Mouse (Mus musculus) erythroblast, embryonic 14.5 days (primary cell): ENCODE measurements at regions not wholly inside any gene's neighbourhood (a gene's known extent, or its start where the extent isn't known, plus 50 kb on each side); places are given as distances from the start of the nearest gene placed in this dataset.

Experiments
- H3K27me3 ChIP-seq: 2 replicates; pipeline ENCODE4 v1.6.1; 2012; ENCODE audit warnings: inconsistent platforms; ENCODE audit not compliant: control insufficient read depth
- H3K36me3 ChIP-seq: 2 replicates; pipeline ENCODE4 v1.6.1; 2012; ENCODE audit warnings: mild to moderate bottlenecking, inconsistent platforms; ENCODE audit not compliant: control insufficient read depth
- H3K4me1 ChIP-seq: 2 replicates; pipeline ENCODE4 v1.6.1; 2012; ENCODE audit warnings: inconsistent platforms; ENCODE audit not compliant: control insufficient read depth
- H3K4me3 ChIP-seq: replicated peaks from 2 replicates; pipeline ENCODE3; 2012; ENCODE audit warnings: moderate library complexity, mild to moderate bottlenecking, inconsistent platforms
- H3K9me3 ChIP-seq: 2 replicates; pipeline ENCODE4 v1.6.1; 2012; ENCODE audit warnings: low read length, inconsistent platforms, mixed read lengths; ENCODE audit not compliant: control insufficient read depth
- GATA1 ChIP-seq: IDR thresholded peaks from 2 replicates; pipeline ENCODE4 v1.6.1; 2012; ENCODE audit warnings: low read length, inconsistent platforms, mixed read lengths
- TAL1 ChIP-seq: IDR thresholded peaks from 3 replicates; pipeline ENCODE4 v1.6.1; 2012; ENCODE audit warnings: low read length, inconsistent platforms, mixed read lengths

DNA sequence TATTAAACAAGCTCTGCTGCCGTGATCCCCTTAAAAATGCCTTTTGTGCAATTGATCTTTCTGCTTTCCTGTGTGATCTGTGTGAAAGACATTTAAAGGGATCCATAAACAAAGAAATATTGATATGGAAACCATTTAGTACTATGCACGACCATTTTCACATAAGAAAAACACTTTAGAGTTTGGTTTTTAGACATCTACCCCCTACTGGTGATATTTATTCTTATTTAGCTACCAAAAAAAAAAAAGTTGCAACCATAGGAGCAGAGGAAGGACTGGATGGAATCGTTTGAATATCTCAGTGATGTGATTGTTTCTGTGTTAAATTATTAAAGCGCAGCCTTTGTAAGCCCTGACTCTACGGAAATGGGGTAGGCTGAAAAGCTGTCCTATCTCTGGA lies 101.4 kb upstream of the Tbca start:
- H3K9me3 ChIP-seq: no peaks in the 10 kb centered on the region
- H3K36me3 ChIP-seq: no peaks in the 10 kb centered on the region
- H3K4me3 ChIP-seq: no peak overlapping the region
- H3K27me3 ChIP-seq: no peaks in the 10 kb centered on the region
- no peaks in the 10 kb centered on the region for H3K4me1 ChIP-seq
- TF ChIP-seq GATA1 (no peak), TAL1 (no peak)

DNA sequence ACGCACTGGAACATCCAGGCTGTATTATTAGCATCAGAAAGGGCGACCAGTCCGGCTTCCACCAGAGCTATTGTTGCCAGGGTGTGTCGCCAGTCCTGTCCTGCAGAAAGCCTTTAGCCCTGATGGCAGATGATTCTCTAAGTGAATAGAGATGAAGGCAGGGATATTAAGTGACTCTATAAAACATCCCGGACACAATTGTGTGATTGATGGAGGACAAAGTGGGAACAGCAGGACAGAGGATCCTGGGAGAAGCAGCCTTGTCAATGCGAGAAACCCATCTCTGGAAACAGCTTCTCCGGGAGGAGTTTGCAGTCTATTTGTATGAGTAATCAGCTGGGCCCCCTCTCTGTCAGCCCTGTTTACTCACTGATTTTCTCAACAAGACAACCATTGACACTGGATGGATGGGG lies 82.1 kb upstream of the Tbca start:
- H3K36me3 ChIP-seq: no peaks in the 10 kb centered on the region
- TF ChIP-seq GATA1: no peak
- TF ChIP-seq TAL1: no peak
- H3K4me1 ChIP-seq: no peaks in the 10 kb centered on the region; the same call in 1 of the 2 replicates
- H3K9me3 ChIP-seq: peaks cover 4% of the 10 kb centered on the region; the same call in 1 of the 2 replicates
- H3K27me3 ChIP-seq: peaks cover 95% of the 10 kb centered on the region
- no peak overlapping the region for H3K4me3 ChIP-seq

DNA sequence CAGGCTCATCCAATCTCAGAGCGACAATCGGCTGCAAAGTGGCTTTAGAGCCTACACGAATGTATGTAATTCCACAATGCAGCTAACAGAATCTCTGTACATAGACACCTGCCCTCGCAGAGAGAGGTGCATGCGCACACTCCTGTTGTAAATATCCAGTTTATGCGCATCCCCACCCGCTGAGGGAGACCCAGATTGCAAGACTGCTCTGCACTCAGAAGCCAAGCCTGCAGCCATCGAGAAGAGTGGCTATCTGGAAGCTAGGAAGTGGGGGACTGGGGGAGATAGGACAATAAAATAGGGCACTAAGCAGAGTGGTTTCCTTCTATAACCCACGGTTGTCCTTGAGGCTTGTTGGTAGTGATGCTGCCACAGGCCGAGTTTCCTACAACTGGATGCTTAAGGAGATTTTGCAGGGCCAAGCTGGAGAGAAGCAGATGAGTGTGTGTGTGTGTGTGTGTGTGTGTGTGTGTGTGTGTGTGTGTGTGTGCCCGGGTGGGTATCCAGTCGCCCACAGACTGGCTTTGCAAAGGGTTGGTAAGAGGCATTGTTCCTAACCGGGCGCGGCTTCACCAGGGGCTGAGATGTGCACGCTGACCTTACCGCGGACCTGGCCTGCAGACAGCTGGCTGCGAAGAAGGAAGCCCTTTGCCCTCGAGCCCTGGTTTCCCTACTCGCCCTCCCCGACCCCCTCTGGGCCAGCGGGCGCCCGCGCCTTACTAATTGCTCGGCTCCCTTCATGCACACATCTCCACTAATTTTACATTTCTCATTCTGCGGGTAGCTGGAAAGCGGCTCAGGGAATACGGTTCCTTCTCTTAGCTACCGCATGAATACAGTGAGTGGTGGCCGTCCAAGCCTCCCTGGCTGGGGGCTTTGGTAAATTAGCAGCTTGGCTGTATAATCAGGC lies 81.1 kb upstream of the Tbca start:
- TF ChIP-seq GATA1: no peak
- TF ChIP-seq TAL1: no peak
- H3K27me3 ChIP-seq: peaks cover 95% of the 10 kb centered on the region
- no peak overlapping the region for H3K4me3 ChIP-seq
- H3K9me3 ChIP-seq: peaks cover 4% of the 10 kb centered on the region; the same call in 1 of the 2 replicates
- H3K4me1 ChIP-seq: no peaks in the 10 kb centered on the region; the same call in 1 of the 2 replicates
- no peaks in the 10 kb centered on the region for H3K36me3 ChIP-seq

DNA sequence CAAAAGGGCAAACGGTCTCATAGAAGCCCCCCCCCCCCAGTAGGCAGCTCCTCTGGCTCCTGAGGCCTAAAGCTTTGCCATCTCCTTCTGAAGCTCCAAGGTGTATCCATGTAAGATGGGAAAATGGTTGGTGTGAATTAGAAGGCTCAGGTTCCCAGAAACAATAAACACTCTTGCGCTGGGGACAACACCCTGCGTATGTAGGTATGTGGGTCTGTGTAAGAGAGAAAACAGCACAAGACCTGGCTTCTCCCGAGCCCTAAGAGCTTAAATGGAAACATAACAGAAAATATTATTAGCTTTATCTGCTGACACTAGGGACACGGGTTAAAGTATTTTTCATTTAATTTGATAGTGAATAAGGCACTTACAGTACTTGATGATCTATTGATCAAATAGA lies 79.9 kb upstream of the Tbca start:
- no peaks in the 10 kb centered on the region for H3K4me1 ChIP-seq
- H3K9me3 ChIP-seq: no peaks in the 10 kb centered on the region
- H3K27me3 ChIP-seq: peaks cover 89% of the 10 kb centered on the region
- no peak overlapping the region for H3K4me3 ChIP-seq
- no peaks in the 10 kb centered on the region for H3K36me3 ChIP-seq
- TF ChIP-seq TAL1 (no peak), GATA1 (no peak)

DNA sequence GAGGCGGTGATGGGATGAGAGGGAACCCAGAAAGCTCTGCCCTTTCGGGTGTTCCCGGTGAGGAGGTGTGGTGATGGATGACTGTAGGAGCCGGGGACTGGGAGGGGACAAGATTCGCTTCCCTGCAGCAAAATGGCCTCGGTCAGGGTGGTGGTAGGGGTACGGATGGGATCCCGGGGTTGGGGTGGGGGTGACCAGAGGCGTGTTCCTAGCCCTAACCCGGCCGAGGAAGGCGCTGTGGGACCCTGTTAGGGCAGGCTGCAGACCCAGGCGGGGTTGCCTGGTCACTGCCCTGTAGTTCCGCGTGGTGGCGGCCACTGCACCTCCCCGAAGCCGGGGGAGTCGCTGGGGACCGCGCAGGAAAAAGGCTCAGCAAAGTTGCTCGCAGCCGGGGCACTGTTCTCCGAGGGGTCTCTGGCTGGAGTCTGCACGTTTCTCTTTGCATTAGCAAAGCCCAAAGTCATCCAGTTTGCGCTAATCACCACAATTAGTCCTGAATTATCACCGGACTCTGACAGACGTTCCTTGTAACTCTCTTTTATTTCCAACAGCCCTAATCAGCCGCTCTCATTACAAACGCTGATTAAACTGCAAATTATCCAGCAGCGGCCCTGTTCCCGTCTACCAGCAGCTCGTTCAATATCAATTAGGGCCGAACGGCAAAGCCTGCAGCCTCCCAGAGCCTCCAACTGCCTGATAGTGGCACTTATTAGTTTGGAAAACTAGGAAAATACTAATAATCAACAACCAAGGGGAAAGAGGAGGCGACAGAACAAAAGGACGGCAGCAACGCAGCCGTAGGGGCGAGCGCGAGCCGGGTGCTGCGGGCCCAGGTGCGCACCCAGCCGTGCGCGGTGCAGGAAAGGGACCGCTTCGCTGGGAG lies 78.8 kb upstream of the Tbca start:
- Histone ChIP-seq H3K9me3 (no peaks in the 10 kb centered on the region), H3K4me1 (no peaks in the 10 kb centered on the region), H3K4me3 (no peak overlapping the region), H3K36me3 (no peaks in the 10 kb centered on the region), H3K27me3 (peaks cover 79% of the 10 kb centered on the region)
- TF ChIP-seq GATA1 (no peak), TAL1 (no peak)

DNA sequence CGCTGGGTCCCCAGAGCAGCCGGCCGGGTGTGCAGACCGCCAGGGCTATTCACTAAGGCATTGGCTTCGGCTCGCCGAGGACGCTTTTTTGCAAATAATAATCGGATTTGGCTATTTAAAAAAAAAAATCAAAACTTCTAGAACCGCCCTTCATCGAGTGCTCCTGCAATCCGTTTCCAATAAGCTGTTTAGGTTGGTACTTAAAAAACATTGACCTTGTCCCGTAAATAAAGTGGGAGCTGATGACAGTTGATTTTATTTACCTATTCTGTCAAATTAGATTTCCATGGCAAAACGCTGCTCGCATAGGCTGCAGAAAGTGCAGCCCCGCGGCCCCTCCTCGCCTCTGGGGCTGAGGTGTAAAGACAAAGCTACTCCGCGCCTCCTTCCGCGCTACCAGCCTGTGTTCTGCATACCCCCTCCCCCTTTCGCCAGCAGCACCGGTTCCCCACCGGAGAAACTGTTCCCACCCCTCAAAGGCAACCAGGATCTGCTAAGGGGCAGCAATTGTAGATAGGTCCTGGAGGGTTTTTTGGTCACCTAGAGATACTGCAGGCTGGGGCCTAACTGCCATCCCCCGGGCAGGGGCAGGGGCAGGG lies 78.0 kb upstream of the Tbca start:
- H3K4me1 ChIP-seq: no peaks in the 10 kb centered on the region
- no peaks in the 10 kb centered on the region for H3K9me3 ChIP-seq
- no peak overlapping the region for H3K4me3 ChIP-seq
- H3K27me3 ChIP-seq: peaks cover 71% of the 10 kb centered on the region
- TF ChIP-seq TAL1 (no peak), GATA1 (no peak)
- no peaks in the 10 kb centered on the region for H3K36me3 ChIP-seq

DNA sequence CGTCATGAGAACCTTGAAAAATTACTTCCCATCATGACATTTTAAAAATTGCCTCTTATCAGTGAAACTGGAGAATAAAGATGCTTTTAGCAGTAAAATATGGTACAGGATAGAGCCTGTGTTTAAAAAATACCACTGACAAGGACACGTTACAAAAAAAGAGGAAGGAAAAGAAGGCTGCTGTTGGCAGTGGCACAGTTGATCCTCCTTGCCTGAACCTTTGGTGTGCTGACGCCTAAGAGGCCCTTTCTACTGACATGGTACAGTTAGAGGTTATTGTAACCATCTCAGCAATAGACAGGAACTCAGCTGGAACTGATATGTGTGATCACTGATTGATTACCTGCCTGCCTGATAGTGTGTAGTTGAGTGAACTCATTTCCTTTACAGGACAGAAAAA lies 75.3 kb upstream of the Tbca start:
- no peaks in the 10 kb centered on the region for H3K4me1 ChIP-seq
- TF ChIP-seq GATA1 (no peak), TAL1 (no peak)
- H3K36me3 ChIP-seq: no peaks in the 10 kb centered on the region
- peaks cover 45% of the 10 kb centered on the region for H3K27me3 ChIP-seq
- H3K9me3 ChIP-seq: no peaks in the 10 kb centered on the region
- no peak overlapping the region for H3K4me3 ChIP-seq

DNA sequence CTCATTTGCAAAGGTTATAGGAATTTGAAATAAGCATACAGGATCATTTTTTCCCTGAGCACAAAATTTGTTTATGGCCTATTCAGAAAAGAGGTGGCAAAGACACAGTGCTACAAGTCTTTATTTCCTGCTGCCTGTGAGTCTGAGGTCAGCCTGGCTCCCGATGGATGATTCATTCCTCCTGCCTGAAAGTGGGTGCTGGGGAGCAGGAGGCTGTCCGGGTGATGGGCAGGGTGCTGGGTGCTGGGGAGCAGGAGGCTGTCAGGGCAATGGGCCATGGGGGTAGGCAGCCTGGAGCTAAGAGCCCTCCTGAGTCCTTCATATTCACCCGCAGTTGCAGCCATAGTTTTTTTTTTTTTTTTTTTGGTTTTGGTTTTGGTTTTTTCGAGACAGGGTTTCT lies 67.1 kb upstream of the Tbca start:
- no peak for TF ChIP-seq TAL1
- TF ChIP-seq GATA1: no peak
- Histone ChIP-seq H3K9me3 (no peaks in the 10 kb centered on the region), H3K4me3 (no peak overlapping the region), H3K4me1 (no peaks in the 10 kb centered on the region), H3K27me3 (no peaks in the 10 kb centered on the region), H3K36me3 (no peaks in the 10 kb centered on the region)
